Mouse (Mus musculus): ENCODE data around the gene Ak5.
"Not testable (repeated sequence)": the region's sequence is repeated elsewhere in the genome, so short reads cannot be mapped to it uniquely, and the experiment has no call there.

Gene Ak5

GRCm38 (mm10) chr3:152620534-152620933, 47.6 kb downstream of the Ak5 start:
- DNase-seq, result no peak

GRCm38 (mm10) chr3:152620058-152620457, 48.1 kb downstream of the Ak5 start:
- no peak for DNase-seq

GRCm38 (mm10) chr3:152609076-152609475, 59.1 kb downstream of the Ak5 start:
- no peak for DNase-seq

GRCm38 (mm10) chr3:152605849-152606248, 62.3 kb downstream of the Ak5 start:
- no peak for DNase-seq

GRCm38 (mm10) chr3:152599679-152600078, 68.5 kb downstream of the Ak5 start:
- no peak for DNase-seq

GRCm38 (mm10) chr3:152596406-152597050, 71.6 kb downstream of the Ak5 start:
- DNase-seq, result no peak

- no peak for DNase-seq
These were observed 75.3 kb downstream of the Ak5 start for GRCm38 (mm10) chr3:152592767-152593425.

GRCm38 (mm10) chr3:152590491-152590890, 77.7 kb downstream of the Ak5 start:
- DNase-seq, result no peak

GRCm38 (mm10) chr3:152589101-152589500, 79.1 kb downstream of the Ak5 start:
- not testable (repeated sequence) for DNase-seq

- no peak for DNase-seq
These were observed 81.2 kb downstream of the Ak5 start for GRCm38 (mm10) chr3:152587007-152587406.

GRCm38 (mm10) chr3:152586191-152586590, 82.0 kb downstream of the Ak5 start:
- DNase-seq, result no peak

- no peak for DNase-seq
These were observed 82.6 kb downstream of the Ak5 start for GRCm38 (mm10) chr3:152585581-152585980.

GRCm38 (mm10) chr3:152583033-152583432, 85.1 kb downstream of the Ak5 start:
- DNase-seq, result no peak

- DNase-seq, result not testable (repeated sequence)
These were observed 86.3 kb downstream of the Ak5 start for GRCm38 (mm10) chr3:152581853-152582252.

GRCm38 (mm10) chr3:152579984-152580591, 88.1 kb downstream of the Ak5 start:
- no peak for DNase-seq

GRCm38 (mm10) chr3:152578282-152579228, 89.6 kb downstream of the Ak5 start:
- DNase-seq, result no peak

GRCm38 (mm10) chr3:152577763-152578162, 90.4 kb downstream of the Ak5 start:
- DNase-seq, result no peak

- no peak for DNase-seq
These were observed 90.9 kb downstream of the Ak5 start for GRCm38 (mm10) chr3:152577273-152577672.

GRCm38 (mm10) chr3:152569242-152569605, 98.9 kb downstream of the Ak5 start:
- DNase-seq, result peak; percentile 39

- DNase-seq, result peak; percentile 35
These were observed 99.5 kb downstream of the Ak5 start for GRCm38 (mm10) chr3:152568455-152569241.

- DNase-seq, result no peak
These were observed 103.5 kb downstream of the Ak5 start for GRCm38 (mm10) chr3:152564516-152565113.

GRCm38 (mm10) chr3:152563833-152564232, 104.3 kb downstream of the Ak5 start:
- DNase-seq, result no peak

Measured in kidney, adult 11 months (tissue).